Mouse (Mus musculus): Measurements from ENCODE around the gene C5ar2. TPM values are rescaled to one million over a fixed set of nuclear protein-coding genes. Genes with fewer than 3 reads are reported as not detected.
"Not testable (repeated sequence)": the region's sequence is repeated elsewhere in the genome, so short reads cannot be mapped to it uniquely, and the experiment has no call there.

C5ar2 gene
- total RNA-seq, 4 experiments from 2014 or later: 0.19 to 0.25 (median 0.23) TPM

DNA sequence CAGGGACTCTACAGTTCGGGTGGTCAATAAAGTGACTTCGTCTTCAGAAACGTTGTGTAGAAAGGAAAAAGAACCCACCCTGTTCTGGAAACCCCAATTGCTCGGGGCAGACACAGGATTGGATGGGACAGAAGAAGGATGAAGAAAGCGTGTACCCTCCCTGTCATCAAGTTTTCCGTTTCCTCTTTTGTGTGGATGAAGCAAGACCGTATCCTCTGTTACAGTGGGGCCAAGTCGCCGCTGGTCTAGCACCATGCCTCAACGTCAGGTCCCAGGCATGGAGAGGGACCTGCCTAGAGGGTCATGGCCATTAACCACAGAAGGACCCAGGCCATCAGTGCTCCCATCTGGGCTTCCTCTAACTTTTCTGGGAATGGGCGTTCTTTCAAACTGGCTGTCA lies 13.9 kb upstream of the C5ar2 start:
- no peak for DNase-seq (ENCODE audit: low spot score in 2 of 2)

DNA sequence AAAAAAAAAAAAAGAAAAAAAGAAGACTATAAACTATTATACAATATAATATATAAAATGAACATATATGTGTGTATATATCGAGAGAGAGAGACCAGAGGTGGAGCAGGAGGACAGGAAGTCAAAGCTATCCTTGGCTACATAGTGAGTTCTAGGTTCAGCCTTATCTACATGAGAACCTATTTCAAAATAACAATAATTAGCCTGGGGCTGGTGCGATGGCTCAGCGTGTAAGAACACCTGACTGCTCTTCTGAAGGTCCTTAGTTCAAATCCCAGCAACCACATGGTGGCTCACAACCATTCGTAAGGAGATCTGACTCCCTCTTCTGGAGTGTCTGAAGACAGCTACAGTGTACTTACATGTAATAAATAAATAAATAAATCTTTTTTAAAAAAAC lies 12.0 kb upstream of the C5ar2 start:
- not testable (repeated sequence) for DNase-seq (ENCODE audit: low spot score in 2 of 2)

DNA sequence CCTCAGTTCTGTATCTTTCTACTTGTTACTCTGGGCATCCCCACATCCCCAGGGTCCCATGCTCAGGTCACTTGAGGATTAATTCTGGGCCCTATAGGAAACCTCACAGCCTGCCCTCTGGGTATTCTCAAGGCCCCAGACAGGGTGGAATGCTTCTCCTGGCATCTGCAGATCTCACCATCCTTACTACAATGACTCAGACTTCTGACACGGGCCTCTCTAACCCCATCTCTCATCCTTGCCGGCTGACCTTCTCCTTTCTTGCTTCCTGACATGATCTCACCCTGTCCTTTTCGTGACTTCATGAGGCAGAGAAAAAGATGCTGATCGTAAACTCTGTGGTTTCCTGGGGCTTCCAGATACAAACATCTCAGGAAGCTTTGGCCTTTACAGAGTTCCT lies 10.2 kb upstream of the C5ar2 start:
- no peak for DNase-seq (ENCODE audit: low spot score in 2 of 2)

DNA sequence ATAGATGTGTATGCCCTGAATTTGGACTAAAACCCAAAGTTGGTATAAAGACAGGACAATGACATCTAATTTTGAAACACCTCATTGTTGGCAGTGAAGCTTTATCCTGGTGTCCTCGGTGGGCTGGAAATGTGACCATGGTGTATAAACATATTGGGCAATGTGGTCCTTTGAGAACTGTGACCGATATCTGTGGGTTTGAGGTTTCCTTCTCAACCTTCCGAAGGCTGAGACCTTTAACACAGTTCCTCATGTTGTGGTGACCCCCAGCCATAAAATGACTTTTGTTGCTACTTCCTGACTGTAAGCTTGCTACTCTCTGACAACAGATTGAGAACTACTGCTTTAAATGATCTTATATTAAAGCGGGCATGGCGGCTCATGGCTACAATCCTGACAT lies 6.7 kb upstream of the C5ar2 start:
- DNase-seq (ENCODE audit: low spot score in 2 of 2): no peak

DNA sequence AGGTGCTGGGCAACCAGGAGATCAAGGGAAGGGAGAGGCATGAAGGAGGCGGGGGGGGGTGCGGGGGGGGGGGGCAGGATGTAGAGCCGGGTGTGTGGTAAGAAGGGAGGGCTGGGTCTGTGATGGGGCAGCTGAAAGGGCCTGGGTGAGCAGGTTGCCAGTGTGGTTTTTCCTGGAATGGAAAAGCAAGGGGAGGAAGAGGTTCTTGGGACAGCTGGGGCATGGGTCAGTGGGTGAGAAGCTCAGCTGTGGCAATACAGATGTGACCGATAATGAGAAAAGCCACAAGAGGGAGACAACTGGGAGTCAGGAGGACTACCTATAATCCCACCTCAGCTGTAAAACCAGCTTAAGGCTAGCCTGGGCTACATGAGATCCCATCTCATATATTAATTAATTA lies 2.0 kb upstream of the C5ar2 start:
- no peak for DNase-seq (ENCODE audit: low spot score in 2 of 2)

DNA sequence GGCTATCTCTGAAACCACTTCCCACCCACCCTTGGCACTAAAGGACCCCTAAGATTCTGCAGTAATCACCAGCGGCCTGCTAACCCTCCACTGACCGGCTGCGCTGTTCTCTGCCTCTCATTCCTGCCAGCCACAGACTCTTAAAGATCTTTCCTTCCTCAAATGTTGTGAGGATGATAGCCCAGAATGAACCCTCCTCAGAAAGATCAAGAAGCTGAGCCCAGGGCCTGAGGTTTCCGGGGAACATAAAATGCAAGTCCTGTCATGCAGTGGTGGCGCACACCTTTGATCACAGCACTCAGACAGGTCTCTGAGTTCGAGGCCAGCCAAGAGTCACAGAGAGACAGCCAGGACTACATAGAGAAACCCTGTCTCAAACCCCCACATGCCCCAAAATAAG lies 1.8 kb downstream of the C5ar2 start:
- no peak for DNase-seq (ENCODE audit: low spot score in 2 of 2)

DNA sequence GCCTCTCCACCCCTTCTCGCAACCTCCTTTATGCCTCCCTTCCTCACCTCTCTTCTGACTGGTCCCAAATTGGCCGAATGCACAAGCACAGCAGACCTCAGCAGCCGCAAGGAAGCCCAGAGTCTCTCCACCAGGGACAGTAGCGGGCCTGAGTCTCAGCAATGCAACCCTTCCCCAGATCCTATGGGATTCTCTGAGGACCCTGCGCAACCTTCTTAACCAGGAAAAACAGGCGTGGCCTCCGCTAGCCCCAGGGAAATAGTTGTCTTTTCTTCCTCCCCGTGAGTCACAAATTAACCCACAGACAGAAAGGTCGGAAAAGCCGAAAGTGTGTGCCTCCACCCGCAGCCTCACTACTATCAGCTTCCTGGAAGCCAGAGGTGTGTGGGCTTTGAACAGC lies 2.2 kb downstream of the C5ar2 start:
- DNase-seq (ENCODE audit: low spot score in 2 of 2): no peak

DNA sequence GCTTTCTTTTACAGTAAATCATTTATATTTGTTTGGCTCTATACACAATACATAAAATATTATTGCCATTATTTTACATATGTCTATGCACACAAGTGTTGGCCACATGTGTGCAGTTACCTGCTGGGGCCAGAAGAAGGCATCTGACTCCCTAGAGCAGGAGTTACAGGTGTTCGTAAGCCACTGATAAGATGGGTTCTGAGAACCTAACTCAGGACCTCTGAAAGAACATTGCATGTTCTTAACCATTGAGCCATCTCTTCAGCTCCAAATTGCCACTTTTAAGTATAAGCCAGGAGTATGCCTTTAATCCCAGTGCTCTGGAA lies 3.0 kb downstream of the C5ar2 start:
- no peak for DNase-seq (ENCODE audit: low spot score in 2 of 2)

DNA sequence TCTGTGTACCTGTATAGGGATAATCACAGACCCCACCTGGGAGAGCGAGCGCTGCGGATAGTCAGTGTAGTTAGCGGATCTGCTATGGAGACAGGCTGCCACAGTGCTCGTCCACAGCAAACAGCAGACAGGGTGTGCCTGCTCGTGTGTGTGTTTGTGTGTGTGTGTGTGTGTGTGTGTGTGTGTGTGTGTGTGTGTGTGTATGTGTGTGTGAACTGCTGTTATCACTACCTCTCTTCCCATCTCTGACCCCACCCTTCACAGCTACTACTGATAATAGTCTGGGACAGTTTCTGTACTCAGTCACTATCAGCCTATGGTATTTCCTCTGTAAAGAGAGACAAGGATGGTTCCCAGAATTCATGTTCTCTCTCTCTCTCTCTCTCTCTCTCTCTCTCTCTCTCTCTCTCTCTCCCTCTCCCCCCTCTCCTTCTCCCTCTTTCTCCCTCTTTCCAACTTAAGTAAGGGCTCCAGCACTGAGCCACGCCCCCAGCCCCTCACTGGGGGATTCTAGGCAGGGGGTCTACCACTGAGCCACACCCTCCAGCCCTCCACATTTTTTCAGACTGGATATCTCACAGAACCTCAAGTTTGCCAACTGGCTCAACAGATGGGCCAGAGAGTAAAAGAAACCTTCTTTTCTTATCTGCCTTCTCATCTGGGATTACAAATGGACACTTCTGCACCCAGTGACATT lies 3.5 kb downstream of the C5ar2 start:
- no peak for DNase-seq (ENCODE audit: low spot score in 2 of 2)

DNA sequence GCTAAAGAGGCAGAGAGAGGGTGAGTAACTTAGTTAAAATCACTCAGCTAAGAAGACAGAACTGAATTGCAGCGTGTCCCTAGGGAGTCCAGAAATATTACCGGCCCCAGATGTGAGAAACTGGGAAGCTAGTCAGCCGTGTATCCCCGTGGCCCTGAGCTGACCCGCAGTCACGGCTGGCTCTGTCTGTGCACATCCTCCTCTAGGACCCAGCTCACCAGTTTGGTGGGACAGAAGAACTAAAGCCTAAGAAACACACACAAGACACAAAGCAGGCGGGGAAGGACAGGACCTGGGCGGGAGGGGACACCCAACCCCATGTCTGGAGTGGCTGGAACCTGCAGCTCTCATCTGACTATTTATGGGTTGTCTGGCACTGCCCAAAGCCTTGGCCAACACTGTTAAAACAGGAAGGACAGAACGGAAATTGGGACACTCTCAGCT lies 4.4 kb downstream of the C5ar2 start:
- DNase-seq (ENCODE audit: low spot score in 2 of 2): peak; percentile 39 to 57

DNA sequence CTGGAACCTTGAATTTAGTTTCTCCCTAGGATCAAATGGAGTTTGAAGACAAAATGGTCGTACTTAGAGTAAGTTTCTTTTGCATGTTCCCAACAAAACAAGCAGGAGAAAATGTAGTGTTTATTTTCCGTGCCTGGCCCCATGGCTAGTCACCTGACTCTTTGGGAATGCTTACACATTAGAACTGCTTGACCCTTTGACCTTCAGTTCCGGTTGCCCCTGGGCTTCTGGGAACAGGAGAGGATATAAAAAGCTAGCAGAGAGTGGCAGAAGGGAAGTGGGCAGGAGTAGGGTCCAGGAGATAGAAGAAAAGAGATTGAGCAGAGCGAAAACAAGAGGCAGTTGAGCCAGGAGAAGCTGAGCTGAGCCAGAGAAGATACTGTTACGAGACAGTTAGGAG lies 14.1 kb downstream of the C5ar2 start:
- no peak for DNase-seq (ENCODE audit: low spot score in 2 of 2)

DNA sequence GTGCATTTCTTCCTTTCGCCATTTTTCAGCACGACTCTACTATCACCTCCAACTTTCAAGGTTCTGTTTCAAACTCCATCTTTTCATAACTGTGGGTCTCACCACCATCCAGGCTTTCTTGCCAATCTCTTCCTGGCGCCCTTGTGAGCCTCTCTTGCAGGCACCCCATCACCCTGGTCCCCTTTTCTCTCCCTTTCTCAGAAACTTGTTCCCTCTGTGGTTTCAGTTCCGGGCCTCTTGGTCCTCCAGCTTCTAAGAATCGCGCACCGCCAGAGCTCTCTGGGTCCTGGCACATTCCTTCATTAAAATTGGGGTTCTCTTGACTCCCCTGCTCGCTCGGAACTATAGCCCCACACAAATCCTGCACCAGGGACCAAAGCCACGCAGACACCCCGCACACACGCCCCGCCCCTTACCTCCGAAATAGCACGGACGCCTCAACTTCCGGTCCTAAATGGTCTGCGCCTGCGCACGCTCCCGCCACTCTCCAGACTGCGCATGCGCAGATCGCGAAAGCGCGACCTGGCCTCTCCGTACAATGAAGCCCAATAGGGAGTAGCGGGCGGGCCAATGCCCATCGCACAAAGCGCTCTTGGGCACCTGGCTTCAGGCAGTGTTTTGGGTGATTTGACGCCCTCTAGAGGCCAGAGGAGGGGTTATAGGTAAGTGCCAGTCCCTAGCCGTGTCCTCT lies 22.2 kb downstream of the C5ar2 start, which contains the start of gene Dhx34:
TSS of gene Dhx34 (minus strand) at position 456 of the 691 bp plus-strand sequence.
- peak; percentile 92 to 95 for DNase-seq (ENCODE audit: low spot score in 2 of 2)

DNA sequence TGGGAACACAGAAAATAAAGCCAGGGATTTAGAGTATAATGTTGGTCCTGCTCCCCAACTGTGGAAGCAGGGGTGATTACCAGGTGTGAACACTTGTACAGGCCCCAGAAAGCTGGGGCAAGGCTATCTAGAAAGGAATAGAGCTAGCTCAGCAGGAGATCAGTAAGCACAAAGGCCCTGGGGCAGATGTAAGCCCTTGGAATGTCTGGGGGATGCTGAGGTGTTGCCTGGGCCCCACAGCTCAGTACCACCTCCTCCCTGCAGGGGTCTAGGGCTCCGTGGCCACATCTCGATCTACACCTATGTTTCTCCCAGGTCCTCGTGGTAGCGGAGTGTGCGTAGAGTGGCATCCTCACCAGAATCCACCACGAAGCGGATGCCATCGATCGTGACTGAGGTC lies 30.0 kb downstream of the C5ar2 start:
- DNase-seq (ENCODE audit: low spot score in 2 of 2): no peak

DNA sequence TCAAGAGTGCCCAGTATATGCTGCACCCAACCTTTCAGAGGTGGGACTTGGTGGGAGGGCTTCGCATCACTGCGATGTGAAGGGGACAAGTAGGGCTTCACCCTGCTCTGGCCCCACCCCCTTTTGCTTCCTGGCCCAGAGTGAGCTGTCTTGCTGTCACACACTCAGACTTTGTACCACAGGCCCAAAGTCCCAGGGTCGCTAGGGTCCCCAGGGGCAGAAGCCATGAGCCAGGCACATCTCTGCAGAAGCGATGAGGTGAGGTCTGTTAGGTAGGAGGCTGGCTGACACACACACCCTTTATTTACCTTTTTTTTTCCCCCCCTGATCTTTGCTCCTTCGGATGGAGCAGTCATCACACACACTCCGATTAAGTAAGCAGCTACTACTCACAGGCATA lies 30.8 kb downstream of the C5ar2 start:
- no peak for DNase-seq (ENCODE audit: low spot score in 2 of 2)

DNA sequence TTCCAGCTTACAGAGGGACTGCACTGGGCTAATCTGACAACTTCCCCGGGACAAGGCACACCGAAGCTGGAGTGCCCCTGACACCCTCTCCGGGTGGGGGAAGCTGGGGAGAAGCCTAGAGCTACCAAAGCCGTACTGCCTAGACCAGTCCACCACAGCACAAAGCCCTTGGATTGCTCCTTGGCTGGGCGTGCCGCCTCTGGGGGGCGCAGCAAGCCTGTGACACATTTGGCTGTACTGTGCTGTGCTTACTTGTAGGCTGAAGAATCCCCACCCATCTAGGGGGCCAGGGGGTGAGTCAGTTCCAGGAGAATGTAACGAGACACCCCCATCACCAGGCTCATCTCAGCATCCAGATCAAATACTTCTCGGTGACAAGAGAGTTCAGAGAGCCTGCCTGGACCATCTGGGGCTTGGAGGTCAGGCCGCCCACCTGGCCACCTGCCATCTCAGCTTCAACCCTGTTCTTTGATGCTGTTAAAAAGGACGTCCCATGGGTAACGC lies 33.0 kb downstream of the C5ar2 start:
- DNase-seq (ENCODE audit: low spot score in 2 of 2): no peak

DNA sequence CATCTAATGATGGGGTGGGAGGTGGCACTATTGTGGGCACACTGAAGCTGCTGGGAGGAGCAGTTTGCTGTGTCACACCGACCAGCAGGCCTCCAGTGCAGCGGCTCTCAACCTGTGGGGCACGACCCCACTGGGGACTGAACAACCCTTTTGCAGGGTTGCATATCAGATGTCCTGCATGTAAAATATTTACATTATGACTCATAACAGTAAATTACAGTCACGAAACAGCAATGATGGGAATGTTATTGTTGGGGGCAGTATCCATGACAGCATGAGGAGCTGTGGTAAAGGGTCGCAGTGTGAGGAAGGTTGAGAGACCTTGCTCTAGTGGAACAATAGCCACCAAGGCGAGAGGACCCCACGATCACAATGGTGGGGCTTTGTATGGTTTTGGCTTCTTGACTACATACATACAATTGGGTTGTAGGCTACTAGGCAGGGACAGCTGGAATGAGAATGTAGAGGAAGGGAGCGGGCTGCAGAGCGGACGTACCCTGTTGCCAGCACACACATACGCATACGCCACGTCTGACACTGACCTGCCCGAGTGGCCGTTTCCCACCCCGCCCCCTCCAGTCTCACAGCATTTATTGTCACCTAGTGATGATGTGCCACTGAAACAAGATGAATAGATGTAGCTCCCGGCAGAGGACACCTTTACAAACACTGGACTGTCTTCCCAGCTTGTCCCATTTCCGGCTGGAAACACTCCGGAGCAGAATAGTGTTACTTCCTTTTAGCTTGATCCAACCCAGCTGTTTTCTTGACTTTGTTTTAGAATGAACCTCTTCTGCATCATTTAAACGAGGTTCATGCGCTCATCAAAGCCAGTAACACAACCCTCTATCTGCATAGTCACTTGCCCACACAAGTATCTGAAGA lies 34.9 kb downstream of the C5ar2 start:
- DNase-seq (ENCODE audit: low spot score in 2 of 2): no peak

DNA sequence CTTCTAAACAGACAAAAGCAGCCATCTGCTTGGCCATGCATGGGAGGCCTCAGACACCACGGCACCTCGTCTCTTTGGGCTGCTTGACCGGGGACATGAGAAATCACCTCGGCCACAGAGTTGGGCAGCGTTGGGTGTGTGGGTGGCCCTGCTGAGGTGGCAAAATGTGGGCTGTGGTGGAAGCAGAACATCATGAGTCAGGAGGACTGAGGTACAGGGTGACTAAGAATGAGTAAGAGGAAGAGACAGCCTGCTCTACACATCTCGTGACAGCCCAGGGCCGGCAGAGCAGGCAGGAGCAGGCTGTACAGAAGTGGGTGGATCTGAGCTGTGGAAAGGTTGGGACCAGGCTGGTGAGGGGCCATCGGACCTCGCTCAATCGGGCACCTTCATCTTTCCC lies 36.5 kb downstream of the C5ar2 start:
- DNase-seq (ENCODE audit: low spot score in 2 of 2): no peak

DNA sequence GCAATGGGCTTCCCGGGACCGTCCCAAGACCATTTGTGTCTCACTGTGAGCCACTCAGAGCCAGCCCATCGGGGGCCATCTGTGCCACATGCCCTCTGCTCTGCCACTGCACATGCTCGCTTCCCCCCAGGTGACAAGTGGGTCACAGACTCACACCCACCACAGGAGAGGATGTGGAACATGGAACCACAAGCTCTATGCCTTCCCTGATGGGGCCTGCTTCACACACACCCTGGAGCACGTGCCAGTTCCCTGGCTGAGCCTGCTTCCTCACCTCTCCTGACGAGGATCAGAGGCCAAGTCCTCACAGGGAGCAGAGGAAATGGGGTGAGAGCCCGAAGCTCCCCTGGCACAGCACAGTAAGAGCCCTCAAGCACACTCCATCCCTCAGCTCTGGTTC lies 36.9 kb downstream of the C5ar2 start:
- DNase-seq (ENCODE audit: low spot score in 2 of 2): no peak

DNA sequence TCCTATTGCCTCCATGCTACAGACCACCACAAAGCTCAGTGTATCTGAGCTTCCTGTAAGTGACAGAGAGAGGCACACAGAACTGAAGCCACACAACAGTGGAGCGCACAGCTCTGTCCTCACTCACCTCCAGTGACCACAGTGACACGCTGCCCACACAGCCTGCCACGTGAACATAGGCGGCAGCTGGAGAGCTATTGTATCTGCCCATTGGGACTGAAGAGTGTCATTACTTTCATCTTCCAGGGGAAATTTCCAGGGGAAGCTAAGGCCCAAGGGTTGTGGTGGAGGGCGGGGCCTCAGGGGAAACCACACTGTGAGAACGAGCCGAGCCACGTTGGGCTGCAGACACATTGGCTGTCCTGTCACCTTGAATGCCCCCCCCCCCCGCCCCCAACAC lies 39.2 kb downstream of the C5ar2 start:
- no peak for DNase-seq (ENCODE audit: low spot score in 2 of 2)

DNA sequence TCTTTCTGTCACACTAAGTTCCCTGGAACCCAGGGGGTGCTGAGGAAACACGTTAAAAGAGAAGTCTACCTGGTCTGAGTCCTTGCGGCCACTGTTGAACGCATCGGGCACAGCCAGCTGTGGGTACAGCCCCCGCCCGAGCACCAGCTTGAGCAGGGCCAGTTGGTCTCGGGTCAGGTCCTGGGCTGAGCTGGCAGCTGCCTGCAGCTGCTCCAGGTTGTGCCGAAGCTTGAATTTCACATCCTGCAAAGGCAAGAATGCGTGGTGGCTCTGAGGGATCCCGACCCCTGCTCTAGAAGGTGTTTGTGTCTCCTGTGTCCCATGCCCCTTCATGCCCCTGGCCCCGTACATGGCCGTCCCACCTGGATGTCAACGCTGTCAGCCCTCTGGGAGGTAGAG lies 40.5 kb downstream of the C5ar2 start:
- no peak for DNase-seq (ENCODE audit: low spot score in 2 of 2)

DNA sequence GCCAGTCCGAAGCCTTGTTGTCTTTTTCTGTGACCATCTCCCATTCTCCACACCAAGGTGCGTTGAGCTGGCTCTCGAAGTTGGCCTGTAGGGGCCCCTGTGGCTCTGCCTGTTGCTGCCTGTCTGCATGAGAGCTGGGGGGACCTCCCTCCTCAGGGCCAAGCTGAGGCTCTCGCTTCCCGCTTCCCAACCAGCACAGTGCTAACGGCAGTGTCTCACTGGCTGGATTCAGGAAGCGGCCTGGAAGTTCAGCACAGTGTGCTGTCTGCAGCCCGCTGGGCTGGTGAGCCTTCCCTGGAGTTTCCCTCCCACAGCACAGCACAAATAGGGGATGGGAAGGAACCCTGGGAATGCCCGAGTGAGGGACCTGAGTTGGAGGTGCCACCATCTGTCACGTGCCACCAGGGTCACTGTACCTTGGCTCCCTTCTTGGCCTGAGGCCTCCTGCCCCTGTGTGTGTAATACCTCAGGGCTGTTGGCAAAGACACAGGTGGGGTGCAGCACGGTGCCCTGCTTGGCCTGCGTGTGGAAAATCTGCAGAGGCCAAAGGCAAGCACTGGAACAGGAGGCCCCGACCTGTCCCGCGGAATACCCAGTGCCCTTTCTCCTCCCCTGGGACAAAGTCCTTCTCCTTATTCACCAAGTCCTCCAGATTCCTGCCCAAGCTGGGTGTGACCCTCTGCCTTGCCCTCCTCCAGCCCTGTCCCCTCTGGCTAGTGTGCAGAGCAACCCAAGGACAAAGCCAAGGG lies 41.0 kb downstream of the C5ar2 start:
- DNase-seq (ENCODE audit: low spot score in 2 of 2): no peak

Measured in gastrocnemius, adult 8-10 months (tissue).